Mouse (Mus musculus): ENCODE data around the gene Dab2ip.

Gene Dab2ip

GRCm38 (mm10) chr2:35624380-35625006, 66.4 kb downstream of the Dab2ip start:
- DNase-seq = no peak

GRCm38 (mm10) chr2:35625007-35625380, 66.9 kb downstream of the Dab2ip start:
- DNase-seq = no peak

GRCm38 (mm10) chr2:35625526-35625925, 67.5 kb downstream of the Dab2ip start:
- no peak for DNase-seq

- DNase-seq = no peak
Observed at GRCm38 (mm10) chr2:35626181-35626727, 68.2 kb downstream of the Dab2ip start.

GRCm38 (mm10) chr2:35627298-35627898, 69.3 kb downstream of the Dab2ip start:
- no peak for DNase-seq

- no peak for DNase-seq
Observed at GRCm38 (mm10) chr2:35628052-35628451, 70.0 kb downstream of the Dab2ip start.

- DNase-seq = no peak
Observed at GRCm38 (mm10) chr2:35628656-35629055, 70.6 kb downstream of the Dab2ip start.

- no peak for DNase-seq
Observed at GRCm38 (mm10) chr2:35629126-35629525, 71.1 kb downstream of the Dab2ip start.

GRCm38 (mm10) chr2:35633392-35633791, 75.3 kb downstream of the Dab2ip start:
- no peak for DNase-seq

- no peak for DNase-seq
Observed at GRCm38 (mm10) chr2:35634963-35635362, 76.9 kb downstream of the Dab2ip start.

GRCm38 (mm10) chr2:35635541-35635940, 77.5 kb downstream of the Dab2ip start:
- DNase-seq = no peak

- no peak for DNase-seq
Observed at GRCm38 (mm10) chr2:35637880-35638535, 79.9 kb downstream of the Dab2ip start.

- no peak for DNase-seq
Observed at GRCm38 (mm10) chr2:35639799-35640198, 81.7 kb downstream of the Dab2ip start.

GRCm38 (mm10) chr2:35640576-35640975, 82.5 kb downstream of the Dab2ip start:
- DNase-seq = peak; percentile 81

- DNase-seq = no peak
Observed at GRCm38 (mm10) chr2:35642224-35642623, 84.2 kb downstream of the Dab2ip start.

- no peak for DNase-seq
Observed at GRCm38 (mm10) chr2:35646553-35646952, 88.5 kb downstream of the Dab2ip start.

- peak; percentile 73 for DNase-seq
Observed at GRCm38 (mm10) chr2:35649708-35650107, 91.6 kb downstream of the Dab2ip start.

GRCm38 (mm10) chr2:35651297-35651731, 93.2 kb downstream of the Dab2ip start:
- DNase-seq = peak; percentile 31

- no peak for DNase-seq
Observed at GRCm38 (mm10) chr2:35652984-35653383, 94.9 kb downstream of the Dab2ip start.

GRCm38 (mm10) chr2:35654795-35655194, 96.7 kb downstream of the Dab2ip start:
- no peak for DNase-seq

GRCm38 (mm10) chr2:35655996-35656395, 97.9 kb downstream of the Dab2ip start:
- DNase-seq = no peak

GRCm38 (mm10) chr2:35658311-35658710, 100.2 kb downstream of the Dab2ip start:
- DNase-seq = no peak

- no peak for DNase-seq
Observed at GRCm38 (mm10) chr2:35659578-35660194, 101.6 kb downstream of the Dab2ip start.

Data from right cerebral cortex, postnatal 25 days (tissue).